Mouse (Mus musculus): ENCODE data around the gene A930033H14Rik.
A peak's percentile ranks its signal among the peaks of the same experiment; 100 is the strongest.

Gene A930033H14Rik

DNA sequence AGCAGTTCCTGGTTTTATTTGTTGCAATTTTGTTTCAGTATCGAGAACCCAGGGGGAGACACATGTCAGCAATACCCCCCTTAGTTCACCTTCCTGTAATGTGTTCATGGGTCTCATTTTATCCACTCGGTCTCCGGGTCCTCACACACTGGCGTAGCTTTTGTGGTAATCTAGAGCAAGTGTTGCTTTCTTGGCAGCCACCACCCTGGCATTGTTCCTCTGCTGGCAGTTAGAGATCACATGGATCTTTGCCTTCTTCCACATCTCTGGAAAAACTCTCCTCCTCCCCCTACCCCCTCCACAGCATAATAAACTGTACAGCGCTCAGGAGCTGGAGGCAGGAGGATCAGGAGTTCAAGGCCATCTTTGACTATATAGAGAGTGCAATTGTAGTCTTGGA, 20.6 kb downstream of the A930033H14Rik start:
- DNase-seq (ENCODE audit: low spot score) = no peak

GRCm38 (mm10) chr10:69190434-69191160, 22.3 kb downstream of the A930033H14Rik start:
- no peak for DNase-seq (ENCODE audit: low spot score)

- DNase-seq (ENCODE audit: low spot score) = no peak
Measured at GRCm38 (mm10) chr10:69187773-69188443, 25.0 kb downstream of the A930033H14Rik start.

DNA sequence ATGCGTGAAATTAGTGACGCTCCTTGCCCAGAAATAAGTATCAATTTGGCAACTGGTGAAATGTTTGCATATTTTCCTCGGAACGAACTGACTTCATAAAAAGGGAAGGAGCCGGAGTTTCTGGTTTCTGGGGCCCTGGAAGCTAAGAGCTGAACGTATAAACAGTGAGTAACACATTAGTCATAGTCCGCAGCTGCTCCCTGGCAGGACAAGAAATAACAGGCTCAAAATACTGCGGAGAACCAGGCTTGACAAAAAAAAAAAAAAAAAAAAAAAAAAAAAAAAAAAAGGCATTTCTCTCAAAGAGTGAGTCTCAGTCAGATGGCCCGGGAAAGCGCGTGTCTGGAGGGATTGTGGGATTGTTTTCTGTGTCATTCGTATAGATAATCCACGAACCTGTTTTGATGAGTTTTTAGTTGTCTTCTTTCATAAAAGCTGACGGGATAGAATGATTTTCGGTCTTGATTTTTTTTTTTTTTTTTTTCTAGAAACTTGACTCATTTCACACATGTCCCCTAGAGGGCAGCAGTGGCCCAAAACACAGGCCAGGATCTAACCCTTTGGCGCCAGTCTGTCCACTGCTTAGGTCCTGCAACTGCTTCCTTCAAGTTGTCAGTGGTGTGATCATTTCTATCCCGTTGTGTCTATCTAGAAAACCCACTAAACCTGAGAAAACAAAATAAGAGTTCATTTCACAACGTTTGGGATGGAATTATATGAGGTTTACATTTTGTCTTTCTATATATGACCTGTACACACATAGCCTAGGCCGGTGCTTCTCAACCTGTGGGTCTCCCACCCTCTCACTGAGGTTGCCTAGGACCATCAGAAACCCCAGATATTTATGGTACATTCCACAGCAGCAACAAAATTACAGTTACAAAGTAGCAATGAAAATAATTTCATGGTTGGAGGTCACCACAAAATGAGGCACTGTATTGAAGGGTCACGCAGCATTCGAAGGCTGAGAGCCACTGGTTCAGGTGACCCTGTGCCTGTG, 26.7 kb downstream of the A930033H14Rik start:
- DNase-seq (ENCODE audit: low spot score) = peak; percentile 72

DNA sequence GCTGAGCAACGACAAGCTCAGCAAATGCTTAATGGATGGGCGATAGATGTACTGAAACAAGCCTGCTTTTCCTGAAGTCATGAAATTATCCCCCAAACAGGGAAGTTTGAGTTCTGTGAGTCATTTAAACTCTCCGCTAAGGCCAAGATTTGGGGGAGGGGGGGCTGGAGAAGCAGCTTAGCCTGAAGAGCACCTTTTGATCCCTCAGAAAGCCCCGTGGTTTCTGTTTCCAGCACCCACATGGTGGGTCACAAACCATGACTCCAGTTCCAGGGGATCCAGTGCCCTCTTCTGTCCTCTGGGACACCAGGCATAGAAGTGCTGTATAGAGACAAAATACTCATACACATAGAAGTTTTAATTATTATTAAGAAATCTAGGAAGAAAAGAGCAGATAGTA, 27.5 kb downstream of the A930033H14Rik start:
- DNase-seq (ENCODE audit: low spot score) = no peak

- no peak for DNase-seq (ENCODE audit: low spot score)
Measured at GRCm38 (mm10) chr10:69184903-69185302, 28.0 kb downstream of the A930033H14Rik start.

GRCm38 (mm10) chr10:69180997-69181396, 31.9 kb downstream of the A930033H14Rik start:
- DNase-seq (ENCODE audit: low spot score) = no peak

GRCm38 (mm10) chr10:69179341-69179740, 33.6 kb downstream of the A930033H14Rik start:
- no peak for DNase-seq (ENCODE audit: low spot score)

DNA sequence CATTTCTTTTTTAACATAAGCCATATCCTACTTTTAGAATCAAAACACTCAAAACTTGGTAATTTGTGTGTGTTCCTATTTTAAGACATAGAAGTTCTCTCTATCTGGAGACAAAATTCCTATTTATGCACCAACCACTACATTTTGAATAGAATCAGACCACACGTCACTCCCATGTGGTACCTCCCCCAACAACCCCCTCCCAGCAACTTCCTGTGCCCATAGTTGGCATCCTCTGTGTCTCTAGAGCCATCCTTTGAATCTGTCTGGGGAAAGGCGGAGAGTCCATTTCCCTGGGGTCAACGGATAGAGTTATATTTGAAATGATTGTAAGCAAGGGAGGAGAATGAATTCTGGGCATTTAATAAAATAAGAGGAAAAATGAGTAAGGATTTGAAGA, 36.8 kb downstream of the A930033H14Rik start:
- DNase-seq (ENCODE audit: low spot score) = no peak

- DNase-seq (ENCODE audit: low spot score) = no peak
Measured at GRCm38 (mm10) chr10:69172412-69172811, 40.5 kb downstream of the A930033H14Rik start.

- no peak for DNase-seq (ENCODE audit: low spot score)
Measured at GRCm38 (mm10) chr10:69166514-69166913, 46.4 kb downstream of the A930033H14Rik start.

GRCm38 (mm10) chr10:69165847-69166246, 47.1 kb downstream of the A930033H14Rik start:
- DNase-seq (ENCODE audit: low spot score) = no peak

DNA sequence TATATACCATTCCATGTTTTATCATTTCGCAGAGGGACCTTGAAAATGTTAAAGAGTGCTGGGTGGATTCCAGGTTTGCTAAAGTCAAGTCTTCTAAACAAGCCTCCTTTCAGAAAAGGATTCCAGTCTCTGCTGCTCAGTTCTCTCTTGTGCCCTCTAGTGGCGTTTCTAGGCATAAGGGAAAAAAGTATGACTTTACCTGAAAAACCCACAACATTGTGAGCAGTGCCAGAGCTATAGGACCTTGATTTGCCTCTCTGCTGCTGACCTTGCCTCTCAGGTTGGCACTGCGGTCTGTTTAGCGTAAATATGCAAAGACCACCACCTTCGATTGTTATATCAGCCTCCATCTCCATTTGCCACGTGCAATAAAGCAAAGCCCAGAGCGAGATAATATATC, 47.8 kb downstream of the A930033H14Rik start:
- no peak for DNase-seq (ENCODE audit: low spot score)

DNA sequence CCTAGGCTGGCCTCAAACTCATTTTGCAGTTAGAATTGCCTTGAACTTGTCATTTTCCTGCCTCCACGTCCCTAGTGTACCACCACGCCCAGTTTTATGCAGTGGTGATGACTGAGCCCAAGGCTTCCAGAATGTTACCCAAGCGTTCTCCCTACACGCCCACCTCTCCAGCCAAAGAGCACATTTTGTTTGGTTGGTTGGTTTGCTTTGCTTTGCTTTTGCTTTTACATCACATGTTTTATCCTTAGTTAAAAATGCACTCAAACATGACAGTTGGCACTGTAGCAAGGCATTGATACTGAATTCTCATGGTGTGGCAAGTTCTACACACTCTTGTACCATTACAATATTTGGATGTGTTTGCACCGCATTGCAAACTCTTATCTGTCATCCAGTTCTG, 49.7 kb downstream of the A930033H14Rik start:
- no peak for DNase-seq (ENCODE audit: low spot score)

- no peak for DNase-seq (ENCODE audit: low spot score)
Measured at GRCm38 (mm10) chr10:69162577-69162976, 50.3 kb downstream of the A930033H14Rik start.

GRCm38 (mm10) chr10:69161503-69161902, 51.4 kb downstream of the A930033H14Rik start:
- DNase-seq (ENCODE audit: low spot score) = no peak

GRCm38 (mm10) chr10:69160877-69161276, 52.0 kb downstream of the A930033H14Rik start:
- no peak for DNase-seq (ENCODE audit: low spot score)

Measured in ovary, adult 18-20 months (tissue).